In genomic region chr6:34176864-34177247, GRCm38 (mm10) we compare ENCODE assay signal across 8 mouse cellular contexts. TPM values are rescaled to one million over a fixed set of nuclear protein-coding genes. Genes with fewer than 3 reads are reported as not detected.
DNase-seq lines count a peak whose midpoint lies in the region; ATAC-seq and TF ChIP-seq lines count a peak whose summit lies in the region.

Gene Slc35b4 (minus strand): TSS chr6:34177111.

- no peak for TF ChIP-seq EP300 in heart, postnatal 0 days (IDR thresholded peaks at IDR 0.05; ENCODE audit: low read depth)

- H3K4me3 ChIP-seq in E14TG2a.4 (replicated peaks; ENCODE audit: low read length): peak within 1 kb of the TSS; percentile 95
- H3K4me3 ChIP-seq in forebrain, embryonic 12.5 days (replicated peaks): peak within 1 kb of the TSS; percentile 83
- peak within 1 kb of the TSS; percentile 78 for H3K4me3 ChIP-seq in heart, postnatal 0 days (ENCODE audit: low read depth, low read length)
- H3K4me3 ChIP-seq in liver, embryonic 16.5 days (ENCODE audit: low read depth, low read length): peak within 1 kb of the TSS; percentile 84
- peak within 1 kb of the TSS; percentile 73 for H3K4me3 ChIP-seq in neural tube, embryonic 13.5 days
- peak within 1 kb of the TSS; percentile 89 for H3K4me3 ChIP-seq in testis, adult 2 months (ENCODE audit: control insufficient read depth, low read depth, low read length)

- H3K4me2 ChIP-seq in forebrain, embryonic 12.5 days: peak within 1 kb of the TSS; percentile 75
- peak within 1 kb of the TSS; percentile 71 for H3K4me2 ChIP-seq in heart, postnatal 0 days (ENCODE audit: low read depth, low read length)
- peak within 1 kb of the TSS; percentile 80 for H3K4me2 ChIP-seq in liver, embryonic 16.5 days (ENCODE audit: low read depth, low read length)
- H3K4me2 ChIP-seq in neural tube, embryonic 13.5 days: peak within 1 kb of the TSS; percentile 79

- H3K27ac ChIP-seq in forebrain, embryonic 12.5 days: peak within 1 kb of the TSS; percentile 80
- peak within 1 kb of the TSS; percentile 81 for H3K27ac ChIP-seq in heart, postnatal 0 days (ENCODE audit: low read depth)
- peak within 1 kb of the TSS; percentile 87 for H3K27ac ChIP-seq in liver, embryonic 16.5 days (ENCODE audit: low read length)
- peak within 1 kb of the TSS; percentile 86 for H3K27ac ChIP-seq in neural tube, embryonic 13.5 days (replicated peaks)
- H3K27ac ChIP-seq in testis, adult 2 months (ENCODE audit: control insufficient read depth, insufficient read depth, low read depth, low read length): peak within 1 kb of the TSS; percentile 48

- H3K36me3 ChIP-seq in E14TG2a.4 (ENCODE audit: insufficient read depth, low read length): 0 out of 2 replicates have a peak, but pooled peaks cover 7% of the 10 kb centered on the region
- no peaks in the 10 kb centered on the region for H3K36me3 ChIP-seq in forebrain, embryonic 12.5 days (replicated peaks)
- H3K36me3 ChIP-seq in heart, postnatal 0 days (replicated peaks; ENCODE audit: control insufficient read depth, insufficient read depth, low read length): no peaks in the 10 kb centered on the region
- no peaks in the 10 kb centered on the region for H3K36me3 ChIP-seq in liver, embryonic 16.5 days (ENCODE audit: control insufficient read depth, insufficient read depth)
- H3K36me3 ChIP-seq in neural tube, embryonic 13.5 days: no peaks in the 10 kb centered on the region
- no peaks in the 10 kb centered on the region for H3K36me3 ChIP-seq in testis, adult 2 months (ENCODE audit: control insufficient read depth, insufficient read depth, low read length)

- WGBS in forebrain, embryonic 12.5 days: under 1% methylated on average over 29 of the region's 29 CpGs
- WGBS in heart, postnatal 0 days: under 1% methylated on average over 29 of the region's 29 CpGs
- under 1% methylated on average over 29 of the region's 29 CpGs for WGBS in liver, embryonic 16.5 days (ENCODE audit: insufficient replicate concordance)
- WGBS in neural tube, embryonic 13.5 days: under 1% methylated on average over 29 of the region's 29 CpGs

- peaks cover 61% of the 10 kb centered on the region for H3K4me1 ChIP-seq in E14TG2a.4 (replicated peaks; ENCODE audit: low read depth, low read length)
- H3K4me1 ChIP-seq in forebrain, embryonic 12.5 days: peaks cover 15% of the 10 kb centered on the region
- H3K4me1 ChIP-seq in heart, postnatal 0 days (ENCODE audit: control insufficient read depth, insufficient read depth): peaks cover 12% of the 10 kb centered on the region
- H3K4me1 ChIP-seq in liver, embryonic 16.5 days (ENCODE audit: control insufficient read depth, low read depth, low read length): peaks cover 10% of the 10 kb centered on the region
- H3K4me1 ChIP-seq in neural tube, embryonic 13.5 days (replicated peaks): peaks cover 18% of the 10 kb centered on the region
- no peaks in the 10 kb centered on the region for H3K4me1 ChIP-seq in testis, adult 2 months (ENCODE audit: control insufficient read depth, insufficient read depth, low read length)

- peaks cover 13% of the 10 kb centered on the region for H3K9me3 ChIP-seq in E14TG2a.4 (ENCODE audit: low read length)
- no peaks in the 10 kb centered on the region for H3K9me3 ChIP-seq in forebrain, embryonic 12.5 days
- no peaks in the 10 kb centered on the region for H3K9me3 ChIP-seq in heart, postnatal 0 days (replicated peaks; ENCODE audit: control insufficient read depth, low read length)
- H3K9me3 ChIP-seq in liver, embryonic 16.5 days (replicated peaks; ENCODE audit: control insufficient read depth, low read length): peaks cover 2% of the 10 kb centered on the region; the same call in 1 of the 2 replicates
- H3K9me3 ChIP-seq in neural tube, embryonic 13.5 days: no peaks in the 10 kb centered on the region; the same call in 1 of the 2 replicates

- TF ChIP-seq CTCF in E14TG2a.4 (conservative IDR thresholded peaks at IDR 0.05; ENCODE audit: low read length): no peak
- no peak for TF ChIP-seq CTCF in heart, postnatal 0 days (IDR thresholded peaks at IDR 0.05; ENCODE audit: low read depth)
- no peak for TF ChIP-seq CTCF in testis, adult 2 months (IDR thresholded peaks at IDR 0.05; ENCODE audit: control insufficient read depth, insufficient read depth, insufficient replicate concordance, low read depth, low read length)

- peak within 1 kb of the TSS; percentile 78 for H3K9ac ChIP-seq in forebrain, embryonic 12.5 days
- H3K9ac ChIP-seq in heart, postnatal 0 days (replicated peaks; ENCODE audit: low read depth, low read length): peak within 1 kb of the TSS; percentile 63
- peak within 1 kb of the TSS; percentile 86 for H3K9ac ChIP-seq in liver, embryonic 16.5 days (ENCODE audit: low read depth, low read length)
- H3K9ac ChIP-seq in neural tube, embryonic 13.5 days: peak within 1 kb of the TSS; percentile 82

- H3K27me3 ChIP-seq in E14TG2a.4 (ENCODE audit: insufficient read depth, low read length): no peaks in the 10 kb centered on the region
- H3K27me3 ChIP-seq in forebrain, embryonic 12.5 days: no peaks in the 10 kb centered on the region
- H3K27me3 ChIP-seq in heart, postnatal 0 days (ENCODE audit: control insufficient read depth, insufficient read depth, low read length): no peaks in the 10 kb centered on the region
- H3K27me3 ChIP-seq in liver, embryonic 16.5 days (ENCODE audit: control insufficient read depth, insufficient read depth, low read depth, low read length): no peaks in the 10 kb centered on the region
- no peaks in the 10 kb centered on the region for H3K27me3 ChIP-seq in neural tube, embryonic 13.5 days
- H3K27me3 ChIP-seq in testis, adult 2 months (ENCODE audit: control insufficient read depth, insufficient read depth, low read length): no peaks in the 10 kb centered on the region

- ATAC-seq in forebrain, embryonic 12.5 days (ENCODE audit: low FRiP score): peak; percentile 99
- ATAC-seq in heart, postnatal 0 days (ENCODE audit: insufficient read depth, low read depth): peak; percentile 99
- ATAC-seq in liver, embryonic 16.5 days (ENCODE audit: low read depth): peak; percentile 97
- peak; percentile 100 for ATAC-seq in neural tube, embryonic 13.5 days (ENCODE audit: low read depth)

- peak; percentile 87 for DNase-seq in c-Kit-positive CD71-positive TER-119-positive erythroid progenitor cells, embryonic 14.5 days (ENCODE audit: low spot score)
- peak; percentile 99 for DNase-seq in heart, postnatal 0 days (ENCODE audit: low spot score)
- DNase-seq in kidney, postnatal 4 days: peak; percentile 94 to 96

- peak; percentile 49; the same call in 1 of the 2 replicates for TF ChIP-seq POLR2A in testis, adult 2 months (IDR thresholded peaks at IDR 0.05; ENCODE audit: control insufficient read depth, low read depth, low read length)

RNA-seq across cellular contexts. Expression of gene Slc35b4, which starts in this region (rescaled TPM):
- 41.8 and 45.4 TPM in 2 replicates for polyA plus RNA-seq in forebrain, embryonic 12.5 days (2016; fragmentation: Nextera tagmentation; extraction: Ambion mirVana)
- 9.0 and 12.7 TPM in 2 replicates for total RNA-seq in heart, postnatal 0 days (2014; rRNA removed; ENCODE audit: low replicate concordance)
- polyA plus RNA-seq in heart, postnatal 0 days (2015; fragmentation: Nextera tagmentation; extraction: Ambion mirVana): 14.5 and 14.6 TPM in 2 replicates
- 20.1 and 20.4 TPM in 2 replicates for polyA plus RNA-seq in liver, embryonic 16.5 days (2015; fragmentation: Nextera tagmentation; extraction: Ambion mirVana)
- 34.1 and 37.8 TPM in 2 replicates for polyA plus RNA-seq in neural tube, embryonic 13.5 days (2015; fragmentation: Nextera tagmentation; extraction: Ambion mirVana)
- 21.7 and 24.5 TPM in 2 replicates for polyA plus RNA-seq in testis, adult 2 months (2012; rRNA removed)

Comparison
In these comparisons a context has a peak if more than half of its experiments do, and no peak if none do; other contexts are left out.
1. Peak in every context shown above with its lines: DNase-seq, ATAC-seq, H3K4me3 ChIP-seq and H3K27ac ChIP-seq.